Mouse (Mus musculus): ENCODE data around the gene Il3. TPM values are rescaled to one million over a fixed set of nuclear protein-coding genes. Genes with fewer than 3 reads are reported as not detected.
A peak's percentile ranks its signal among the peaks of the same experiment; 100 is the strongest.

Gene Il3
- not detected in 2 replicates for polyA plus RNA-seq (2014; fragmentation: Nextera tagmentation; extraction: Ambion mirVana)

- H3K9me3 ChIP-seq (ENCODE audit: control insufficient read depth, low read depth, low read length), result no peaks in the 10 kb centered on the region
- no peaks in the 10 kb centered on the region for H3K4me1 ChIP-seq (ENCODE audit: control insufficient read depth, insufficient read depth, low read length)
- H3K27me3 ChIP-seq (ENCODE audit: control insufficient read depth, insufficient read depth, low read length), result no peaks in the 10 kb centered on the region
- no peaks in the 10 kb centered on the region for H3K36me3 ChIP-seq (ENCODE audit: control insufficient read depth, insufficient read depth, low read length)
- no peak within 1 kb of the TSS for H3K4me2 ChIP-seq (replicated peaks; ENCODE audit: low read depth, low read length)
- H3K9ac ChIP-seq (replicated peaks; ENCODE audit: low read depth, low read length), result no peak within 1 kb of the TSS
- no peak for ATAC-seq (ENCODE audit: insufficient number of reproducible peaks, insufficient read depth, low FRiP score, low read depth)
- H3K4me3 ChIP-seq (ENCODE audit: low read depth, low read length), result no peak within 1 kb of the TSS
- 80% methylated on average over 6 of the region's 6 CpGs for WGBS
- no peak within 1 kb of the TSS for H3K27ac ChIP-seq (ENCODE audit: low read length)
These were observed at the start of gene Il3 for GRCm38 (mm10) chr11:54267177-54267576. TSS of gene Il3 (minus strand) at chr11:54267277.

DNA sequence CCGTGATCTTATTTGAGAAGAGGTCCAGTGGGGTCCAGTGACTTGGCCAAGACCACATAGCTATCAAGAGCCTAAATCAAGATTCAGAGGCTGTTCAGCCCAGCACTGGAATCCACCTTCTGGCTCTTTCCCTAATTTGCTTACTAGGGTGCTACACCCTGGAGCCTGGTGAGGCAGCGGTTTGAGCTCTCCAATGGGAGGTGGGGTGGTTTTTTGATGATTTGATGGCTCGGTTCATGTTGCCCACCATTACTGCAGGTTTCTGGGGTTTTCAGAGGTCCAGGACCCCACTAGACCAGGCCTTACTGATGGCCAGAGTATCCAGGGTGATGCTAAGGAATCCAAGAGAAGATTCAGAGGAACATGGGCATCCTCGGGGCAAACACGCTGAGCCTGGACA is 48.3 kb upstream of the Il3 start:
- no peak overlapping the region for H3K27ac ChIP-seq (ENCODE audit: low read length)
- no peak overlapping the region for H3K9ac ChIP-seq (replicated peaks; ENCODE audit: low read depth, low read length)
- 87% methylated on average over 5 of the region's 5 CpGs for WGBS
- ATAC-seq (ENCODE audit: insufficient number of reproducible peaks, insufficient read depth, low FRiP score, low read depth), result no peak
- no peaks in the 10 kb centered on the region for H3K27me3 ChIP-seq (ENCODE audit: control insufficient read depth, insufficient read depth, low read length)
- H3K4me3 ChIP-seq (ENCODE audit: low read depth, low read length), result no peak overlapping the region
- H3K9me3 ChIP-seq (ENCODE audit: control insufficient read depth, low read depth, low read length), result no peaks in the 10 kb centered on the region
- no peak overlapping the region for H3K4me2 ChIP-seq (replicated peaks; ENCODE audit: low read depth, low read length)
- 0 out of 2 replicates have a peak, but pooled peaks cover 3% of the 10 kb centered on the region for H3K4me1 ChIP-seq (ENCODE audit: control insufficient read depth, insufficient read depth, low read length)
- no peaks in the 10 kb centered on the region for H3K36me3 ChIP-seq (ENCODE audit: control insufficient read depth, insufficient read depth, low read length)

DNA sequence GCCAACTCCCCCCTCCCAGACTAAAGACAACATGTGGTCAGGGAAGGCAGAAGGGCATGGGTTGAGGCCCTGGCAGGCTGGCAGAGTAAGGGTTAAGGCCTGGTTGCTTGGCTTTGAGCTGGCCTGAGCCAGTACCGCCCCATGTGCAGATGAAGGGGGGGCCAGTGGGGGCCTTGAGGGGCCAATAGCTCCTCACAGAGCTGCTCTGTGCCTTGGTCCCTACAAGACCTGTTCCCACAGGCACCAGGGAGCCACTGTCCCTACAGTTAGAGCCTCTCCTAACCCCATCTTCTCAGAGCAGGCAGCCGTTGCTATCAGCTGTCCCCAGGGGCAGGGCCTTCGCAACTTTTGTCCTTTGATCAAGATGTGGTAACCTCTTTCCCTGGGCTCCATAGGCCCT is 47.7 kb upstream of the Il3 start:
- ATAC-seq (ENCODE audit: insufficient number of reproducible peaks, insufficient read depth, low FRiP score, low read depth), result peak; percentile 50; the same call in 1 of the 2 replicates
- H3K36me3 ChIP-seq (ENCODE audit: control insufficient read depth, insufficient read depth, low read length), result no peaks in the 10 kb centered on the region
- H3K4me3 ChIP-seq (ENCODE audit: low read depth, low read length), result no peak overlapping the region
- H3K4me1 ChIP-seq (ENCODE audit: control insufficient read depth, insufficient read depth, low read length), result 0 out of 2 replicates have a peak, but pooled peaks cover 3% of the 10 kb centered on the region
- no peaks in the 10 kb centered on the region for H3K27me3 ChIP-seq (ENCODE audit: control insufficient read depth, insufficient read depth, low read length)
- WGBS, result 18% methylated on average over 3 of the region's 3 CpGs
- no peak overlapping the region for H3K9ac ChIP-seq (replicated peaks; ENCODE audit: low read depth, low read length)
- H3K27ac ChIP-seq (ENCODE audit: low read length), result no peak overlapping the region
- H3K9me3 ChIP-seq (ENCODE audit: control insufficient read depth, low read depth, low read length), result no peaks in the 10 kb centered on the region
- H3K4me2 ChIP-seq (replicated peaks; ENCODE audit: low read depth, low read length), result no peak overlapping the region

DNA sequence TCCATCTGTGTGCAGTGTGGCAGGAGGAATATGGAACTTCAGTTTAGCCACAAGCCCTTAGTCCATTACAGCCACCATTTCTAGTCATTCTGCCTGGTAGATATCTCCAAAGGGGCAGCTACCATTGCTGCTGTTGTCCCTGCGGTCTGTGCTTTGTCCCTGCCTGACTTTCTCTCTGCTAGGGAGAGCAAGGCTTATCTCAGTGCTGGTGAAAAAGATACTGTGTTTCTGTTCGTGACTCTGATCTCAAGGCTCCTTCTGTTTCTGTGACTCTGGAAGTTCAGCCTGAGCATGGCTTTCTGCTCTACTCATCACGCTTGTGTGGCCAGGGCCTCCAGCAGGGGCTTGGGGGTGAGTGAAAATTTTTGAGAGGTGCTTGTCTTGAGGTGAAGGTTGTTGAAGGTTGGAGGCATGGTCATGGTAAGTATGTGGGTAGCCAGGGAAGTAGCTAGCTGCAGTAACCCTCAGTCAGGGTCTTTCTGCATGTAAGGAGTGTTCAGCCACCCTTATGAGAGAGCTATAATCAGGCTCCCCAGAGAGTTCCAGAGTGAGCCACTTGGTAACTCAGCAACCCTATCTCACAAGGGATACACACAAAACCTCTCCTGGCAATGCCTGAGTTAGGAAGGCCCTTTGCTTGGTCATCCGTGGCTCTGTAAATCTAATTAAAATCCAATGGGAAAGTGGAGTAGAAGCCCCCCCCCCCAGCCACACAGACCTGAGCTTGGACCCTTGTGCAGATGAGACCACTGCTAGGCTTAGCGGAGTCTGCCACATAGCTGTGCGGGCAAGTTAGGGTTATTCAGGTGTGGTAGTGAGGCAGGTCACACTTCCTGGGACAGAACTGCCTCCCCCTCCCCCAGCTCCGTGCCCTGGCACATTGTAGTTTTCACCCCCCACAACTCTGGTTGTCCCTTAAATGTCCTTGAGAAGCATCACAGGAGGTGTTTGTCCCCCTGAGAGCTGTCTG is 46.6 kb upstream of the Il3 start:
- Histone ChIP-seq H3K4me1 (ENCODE audit: control insufficient read depth, insufficient read depth, low read length) (0 out of 2 replicates have a peak, but pooled peaks cover 3% of the 10 kb centered on the region), H3K36me3 (ENCODE audit: control insufficient read depth, insufficient read depth, low read length) (no peaks in the 10 kb centered on the region), H3K4me2 (replicated peaks; ENCODE audit: low read depth, low read length) (no peak overlapping the region), H3K27me3 (ENCODE audit: control insufficient read depth, insufficient read depth, low read length) (no peaks in the 10 kb centered on the region), H3K9ac (replicated peaks; ENCODE audit: low read depth, low read length) (no peak overlapping the region), H3K9me3 (ENCODE audit: control insufficient read depth, low read depth, low read length) (no peaks in the 10 kb centered on the region), H3K27ac (ENCODE audit: low read length) (no peak overlapping the region), H3K4me3 (ENCODE audit: low read depth, low read length) (no peak overlapping the region)
- 77% methylated on average over 7 of the region's 7 CpGs for WGBS
- no peak for ATAC-seq (ENCODE audit: insufficient number of reproducible peaks, insufficient read depth, low FRiP score, low read depth)

GRCm38 (mm10) chr11:54312603-54313002 is 45.5 kb upstream of the Il3 start:
- no peak for ATAC-seq (ENCODE audit: insufficient number of reproducible peaks, insufficient read depth, low FRiP score, low read depth)
- Histone ChIP-seq H3K36me3 (ENCODE audit: control insufficient read depth, insufficient read depth, low read length) (no peaks in the 10 kb centered on the region), H3K9ac (replicated peaks; ENCODE audit: low read depth, low read length) (no peak overlapping the region), H3K9me3 (ENCODE audit: control insufficient read depth, low read depth, low read length) (no peaks in the 10 kb centered on the region), H3K27me3 (ENCODE audit: control insufficient read depth, insufficient read depth, low read length) (no peaks in the 10 kb centered on the region), H3K27ac (ENCODE audit: low read length) (no peak overlapping the region), H3K4me3 (ENCODE audit: low read depth, low read length) (no peak overlapping the region), H3K4me2 (replicated peaks; ENCODE audit: low read depth, low read length) (no peak overlapping the region), H3K4me1 (ENCODE audit: control insufficient read depth, insufficient read depth, low read length) (0 out of 2 replicates have a peak, but pooled peaks cover 3% of the 10 kb centered on the region)
- 17% methylated on average over 1 of the region's 1 CpGs for WGBS

- H3K4me2 ChIP-seq (replicated peaks; ENCODE audit: low read depth, low read length), result no peak overlapping the region
- no peak overlapping the region for H3K27ac ChIP-seq (ENCODE audit: low read length)
- no peaks in the 10 kb centered on the region for H3K9me3 ChIP-seq (ENCODE audit: control insufficient read depth, low read depth, low read length)
- 12% methylated on average over 5 of the region's 5 CpGs for WGBS
- 0 out of 2 replicates have a peak, but pooled peaks cover 3% of the 10 kb centered on the region for H3K4me1 ChIP-seq (ENCODE audit: control insufficient read depth, insufficient read depth, low read length)
- H3K4me3 ChIP-seq (ENCODE audit: low read depth, low read length), result no peak overlapping the region
- H3K36me3 ChIP-seq (ENCODE audit: control insufficient read depth, insufficient read depth, low read length), result no peaks in the 10 kb centered on the region
- H3K9ac ChIP-seq (replicated peaks; ENCODE audit: low read depth, low read length), result no peak overlapping the region
- H3K27me3 ChIP-seq (ENCODE audit: control insufficient read depth, insufficient read depth, low read length), result no peaks in the 10 kb centered on the region
- ATAC-seq (ENCODE audit: insufficient number of reproducible peaks, insufficient read depth, low FRiP score, low read depth), result no peak
These were observed 44.9 kb upstream of the Il3 start for GRCm38 (mm10) chr11:54312021-54312420.

GRCm38 (mm10) chr11:54310588-54310987 is 43.5 kb upstream of the Il3 start:
- H3K9ac ChIP-seq (replicated peaks; ENCODE audit: low read depth, low read length), result no peak overlapping the region
- H3K27me3 ChIP-seq (ENCODE audit: control insufficient read depth, insufficient read depth, low read length), result no peaks in the 10 kb centered on the region
- no peak for ATAC-seq (ENCODE audit: insufficient number of reproducible peaks, insufficient read depth, low FRiP score, low read depth)
- WGBS, result 67% methylated on average over 2 of the region's 2 CpGs
- no peaks in the 10 kb centered on the region for H3K36me3 ChIP-seq (ENCODE audit: control insufficient read depth, insufficient read depth, low read length)
- H3K4me3 ChIP-seq (ENCODE audit: low read depth, low read length), result no peak overlapping the region
- no peak overlapping the region for H3K4me2 ChIP-seq (replicated peaks; ENCODE audit: low read depth, low read length)
- no peaks in the 10 kb centered on the region for H3K9me3 ChIP-seq (ENCODE audit: control insufficient read depth, low read depth, low read length)
- H3K4me1 ChIP-seq (ENCODE audit: control insufficient read depth, insufficient read depth, low read length), result 0 out of 2 replicates have a peak, but pooled peaks cover 3% of the 10 kb centered on the region
- no peak overlapping the region for H3K27ac ChIP-seq (ENCODE audit: low read length)

DNA sequence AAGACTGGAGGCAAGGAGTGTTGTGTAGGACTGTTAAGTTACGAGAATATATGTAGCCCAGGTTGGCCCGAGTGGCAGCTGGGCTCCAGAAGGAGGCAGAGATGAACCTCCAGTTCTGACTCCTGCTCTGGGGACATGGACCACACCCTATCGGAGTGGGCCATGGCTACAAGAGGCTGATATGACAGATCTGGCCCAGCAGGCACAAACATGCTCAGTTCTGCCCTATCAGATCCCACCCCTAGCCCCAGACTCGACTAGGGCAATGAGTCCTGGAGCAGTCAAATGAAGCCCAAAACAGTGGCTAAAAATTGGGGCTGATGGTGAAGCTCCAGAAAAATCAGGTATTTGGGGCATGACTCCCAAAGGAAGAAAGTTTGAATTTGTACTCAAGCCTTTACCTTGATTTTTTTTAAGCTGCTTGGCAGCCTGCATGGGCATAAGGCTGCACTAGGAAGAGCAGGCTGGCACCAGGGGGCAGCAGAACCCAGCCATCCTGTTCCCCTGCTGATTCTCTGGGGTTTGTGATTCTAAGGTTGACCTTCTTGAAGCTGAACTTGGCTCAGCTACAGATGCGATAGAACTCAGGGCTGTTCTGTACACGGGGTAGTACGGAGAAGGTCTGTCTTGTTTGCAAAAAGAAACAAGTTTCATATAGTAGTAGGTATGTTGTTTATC is 40.2 kb upstream of the Il3 start:
- Histone ChIP-seq H3K4me1 (ENCODE audit: control insufficient read depth, insufficient read depth, low read length) (peaks cover 8% of the 10 kb centered on the region; the same call in 1 of the 2 replicates), H3K4me3 (ENCODE audit: low read depth, low read length) (no peak overlapping the region), H3K4me2 (replicated peaks; ENCODE audit: low read depth, low read length) (no peak overlapping the region), H3K9ac (replicated peaks; ENCODE audit: low read depth, low read length) (no peak overlapping the region), H3K36me3 (ENCODE audit: control insufficient read depth, insufficient read depth, low read length) (no peaks in the 10 kb centered on the region), H3K27me3 (ENCODE audit: control insufficient read depth, insufficient read depth, low read length) (0 out of 2 replicates have a peak, but pooled peaks cover 3% of the 10 kb centered on the region), H3K9me3 (ENCODE audit: control insufficient read depth, low read depth, low read length) (no peaks in the 10 kb centered on the region), H3K27ac (ENCODE audit: low read length) (no peak overlapping the region)
- 65% methylated on average over 7 of the region's 7 CpGs for WGBS
- no peak for ATAC-seq (ENCODE audit: insufficient number of reproducible peaks, insufficient read depth, low FRiP score, low read depth)
